ENCODE assay signal across 13 mouse cellular contexts in the genomic region with DNA sequence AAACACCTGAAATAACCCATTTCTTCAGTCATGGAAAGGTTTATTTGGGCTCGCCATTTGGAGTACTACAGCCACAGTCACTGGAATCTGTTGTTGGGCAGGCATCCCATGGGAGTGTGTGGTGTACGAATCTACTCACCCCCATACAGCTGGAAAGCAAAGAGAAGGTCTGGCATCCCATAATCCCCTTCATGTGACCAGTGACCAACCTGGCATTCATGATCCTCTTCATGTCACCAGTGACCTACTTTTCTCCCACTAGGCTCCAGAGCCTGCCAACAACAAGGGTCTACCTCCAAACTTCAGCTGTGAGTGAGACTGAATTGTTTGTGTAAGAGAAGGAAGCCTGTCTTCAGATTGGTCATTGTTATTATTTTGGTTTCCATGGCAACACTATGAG.
"Had no signal": no experiment of that assay in that cellular context is flagged by ENCODE, and none has a peak within 500 bp of the region (broad histone marks: within the 10 kb centered on the region; RNA-seq: fewer than 3 reads in every experiment).

No protein-coding gene starts in this region.

- H3K27me3 ChIP-seq: kidney, embryonic 15.5 days; liver, embryonic 15.5 days; midbrain, embryonic 15.5 days; neural tube, embryonic 13.5 days had no signal

- H3K36me3 ChIP-seq: kidney, embryonic 15.5 days; limb, embryonic 10.5 days; liver, embryonic 15.5 days; midbrain, embryonic 10.5 days; midbrain, embryonic 15.5 days; neural tube, embryonic 13.5 days had no signal

- H3K4me3 ChIP-seq: kidney, embryonic 15.5 days; left cerebral cortex, adult 2 months; limb, embryonic 10.5 days; liver, embryonic 15.5 days; midbrain, embryonic 10.5 days; midbrain, embryonic 15.5 days; neural tube, embryonic 13.5 days had no signal

- H3K4me2 ChIP-seq: kidney, embryonic 15.5 days; liver, embryonic 11.5 days; liver, embryonic 15.5 days; midbrain, embryonic 15.5 days; neural tube, embryonic 13.5 days had no signal

- H3K9me3 ChIP-seq: kidney, embryonic 15.5 days; limb, embryonic 10.5 days; liver, embryonic 15.5 days; midbrain, embryonic 10.5 days; midbrain, embryonic 15.5 days; neural tube, embryonic 13.5 days had no signal

- DNase-seq: kidney, postnatal 14 days; right cerebral cortex, adult 18-20 months; spleen, adult 18-20 months; thymus, adult 18-20 months; thymus, postnatal 14 days had no signal

- H3K9ac ChIP-seq: kidney, embryonic 15.5 days; liver, embryonic 15.5 days; midbrain, embryonic 15.5 days; neural tube, embryonic 13.5 days had no signal

- H3K4me1 ChIP-seq: kidney, embryonic 15.5 days; liver, embryonic 15.5 days; midbrain, embryonic 10.5 days had no signal

- H3K27ac ChIP-seq: kidney, embryonic 15.5 days; left cerebral cortex, adult 2 months; limb, embryonic 10.5 days; liver, embryonic 15.5 days; midbrain, embryonic 10.5 days; midbrain, embryonic 15.5 days; neural tube, embryonic 13.5 days had no signal

- ATAC-seq: midbrain, embryonic 15.5 days had no signal
